Mouse (Mus musculus) embryonic fibroblast, embryonic 13.5 days (primary cell): ENCODE data around the gene Bcorl1.

Source experiments
- CTCF ChIP-seq: IDR thresholded peaks from 2 replicates; pipeline ENCODE4 v1.5.1; 2011; ENCODE audit warnings: mild to moderate bottlenecking, control low read depth, low read length, moderate library complexity, borderline replicate concordance; ENCODE audit not compliant: insufficient read depth
- POLR2A ChIP-seq: IDR thresholded peaks from 2 replicates; pipeline ENCODE4 v1.6.1; 2011; ENCODE audit warnings: low read depth, mild to moderate bottlenecking, control low read depth, low read length, moderate library complexity

DNA sequence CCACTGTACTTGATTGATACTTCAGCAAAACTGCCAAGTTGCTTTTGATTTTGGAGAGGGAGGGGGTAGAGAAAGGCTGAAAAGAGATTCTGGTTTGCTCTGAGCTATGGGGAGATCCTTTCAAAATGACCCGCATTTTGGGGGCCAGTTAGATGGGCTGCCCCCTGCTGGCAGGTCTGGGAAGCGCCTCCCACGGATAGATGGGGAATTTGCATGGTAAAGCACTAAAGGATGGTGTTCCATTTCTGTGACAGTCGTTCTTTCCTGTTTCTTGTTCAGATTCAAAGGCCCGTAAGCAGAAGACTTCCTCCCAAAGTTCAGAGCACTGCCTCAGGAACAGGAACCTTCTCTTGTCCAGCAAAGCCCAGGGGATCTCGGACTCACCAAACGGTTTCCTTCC lies 42.5 kb downstream of the Bcorl1 start:
- TF ChIP-seq POLR2A (no peak), CTCF (0 out of 2 replicates have a peak, but pooled peaks have one; percentile 19)
